Mouse (Mus musculus) WW6 (cell line): ENCODE data around the gene Tbcd.

Experiments used
- DNase-seq: peaks from one replicate; pipeline ENCODE4 v3.0.0-alpha.2; 2013; ENCODE audit warnings: low read depth, low spot score

Gene Tbcd

GRCm38 (mm10) chr11:121564265-121564664, 112.5 kb downstream of the Tbcd start:
- DNase-seq, result no peak

- DNase-seq, result no peak
Measured at GRCm38 (mm10) chr11:121581856-121582255, 130.1 kb downstream of the Tbcd start.

GRCm38 (mm10) chr11:121597254-121597653, 145.5 kb downstream of the Tbcd start:
- no peak for DNase-seq

GRCm38 (mm10) chr11:121601422-121601821, 149.7 kb downstream of the Tbcd start:
- DNase-seq, result no peak

GRCm38 (mm10) chr11:121605604-121606003, 153.9 kb downstream of the Tbcd start:
- no peak for DNase-seq

- no peak for DNase-seq
Measured at GRCm38 (mm10) chr11:121610976-121611375, 159.2 kb downstream of the Tbcd start.

GRCm38 (mm10) chr11:121615961-121616485, 164.3 kb downstream of the Tbcd start:
- DNase-seq, result no peak

- DNase-seq, result no peak
Measured at GRCm38 (mm10) chr11:121616501-121616900, 164.8 kb downstream of the Tbcd start.

- DNase-seq, result no peak
Measured at GRCm38 (mm10) chr11:121617371-121617770, 165.6 kb downstream of the Tbcd start.

GRCm38 (mm10) chr11:121625007-121625406, 173.3 kb downstream of the Tbcd start:
- DNase-seq, result no peak

- no peak for DNase-seq
Measured at GRCm38 (mm10) chr11:121627521-121627920, 175.8 kb downstream of the Tbcd start.

GRCm38 (mm10) chr11:121629529-121629928, 177.8 kb downstream of the Tbcd start:
- DNase-seq, result no peak

GRCm38 (mm10) chr11:121630406-121630805, 178.7 kb downstream of the Tbcd start:
- no peak for DNase-seq

- no peak for DNase-seq
Measured at GRCm38 (mm10) chr11:121631410-121631809, 179.7 kb downstream of the Tbcd start.

GRCm38 (mm10) chr11:121636646-121637045, 184.9 kb downstream of the Tbcd start:
- DNase-seq, result no peak

- DNase-seq, result no peak
Measured at GRCm38 (mm10) chr11:121641501-121642145, 189.9 kb downstream of the Tbcd start.

- DNase-seq, result no peak
Measured at GRCm38 (mm10) chr11:121645394-121645793, 193.6 kb downstream of the Tbcd start.

- DNase-seq, result no peak
Measured at GRCm38 (mm10) chr11:121647321-121647720, 195.6 kb downstream of the Tbcd start.

- no peak for DNase-seq
Measured at GRCm38 (mm10) chr11:121648166-121648565, 196.4 kb downstream of the Tbcd start.

GRCm38 (mm10) chr11:121649900-121650299, 198.2 kb downstream of the Tbcd start:
- DNase-seq, result no peak

- DNase-seq, result no peak
Measured at GRCm38 (mm10) chr11:121650668-121651067, 198.9 kb downstream of the Tbcd start.

- no peak for DNase-seq
Measured at GRCm38 (mm10) chr11:121651556-121651955, 199.8 kb downstream of the Tbcd start.

- no peak for DNase-seq
Measured at GRCm38 (mm10) chr11:121651983-121652382, 200.2 kb downstream of the Tbcd start.
